Mouse (Mus musculus) embryo, embryonic 10.5 days (tissue): ENCODE measurements around the gene Car1.
"Not testable (repeated sequence)": the region's sequence is repeated elsewhere in the genome, so short reads cannot be mapped to it uniquely, and the experiment has no call there.

Source experiments
- DNase-seq: peaks from one replicate; pipeline ENCODE4 v3.0.0-alpha.2; 2015; ENCODE audit warnings: low spot score

Gene Car1

DNA sequence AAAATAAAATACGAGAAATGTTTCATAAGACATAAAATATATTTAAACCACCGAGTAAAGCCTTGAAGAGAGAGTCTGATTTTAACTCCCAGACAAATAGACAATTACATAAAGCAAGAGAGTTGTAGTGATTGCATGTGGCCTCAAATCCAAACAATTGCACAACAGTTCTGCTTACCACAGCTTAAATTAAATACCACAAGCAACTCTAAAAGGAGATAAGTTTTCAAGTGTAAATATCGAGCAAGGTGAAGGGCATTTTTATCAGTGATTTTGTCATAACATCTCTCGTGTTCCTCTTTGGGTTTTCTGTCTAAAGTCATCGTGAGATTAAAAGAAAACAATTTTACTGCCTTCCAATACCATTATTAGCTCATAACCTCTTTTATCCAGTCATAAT is 25.0 kb downstream of the Car1 start:
- not testable (repeated sequence) for DNase-seq

DNA sequence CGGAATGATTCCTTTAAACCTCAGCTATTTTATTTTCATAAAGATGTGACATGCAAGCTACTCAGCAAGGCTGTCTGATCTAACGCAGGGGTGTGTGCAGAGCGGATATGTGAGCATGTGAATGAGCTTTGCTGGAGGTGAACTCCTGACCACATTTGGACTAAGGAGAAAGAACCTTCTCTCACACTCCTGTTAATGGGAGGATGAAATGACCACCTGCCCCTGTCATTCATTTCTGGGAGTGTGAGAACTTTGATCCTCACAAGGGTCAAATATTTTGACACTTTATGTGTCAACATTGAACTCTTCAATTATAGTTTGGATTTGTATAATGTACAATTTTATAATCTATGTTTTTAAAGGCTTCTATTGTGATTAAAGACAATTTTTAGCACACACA is 25.8 kb downstream of the Car1 start:
- not testable (repeated sequence) for DNase-seq

DNA sequence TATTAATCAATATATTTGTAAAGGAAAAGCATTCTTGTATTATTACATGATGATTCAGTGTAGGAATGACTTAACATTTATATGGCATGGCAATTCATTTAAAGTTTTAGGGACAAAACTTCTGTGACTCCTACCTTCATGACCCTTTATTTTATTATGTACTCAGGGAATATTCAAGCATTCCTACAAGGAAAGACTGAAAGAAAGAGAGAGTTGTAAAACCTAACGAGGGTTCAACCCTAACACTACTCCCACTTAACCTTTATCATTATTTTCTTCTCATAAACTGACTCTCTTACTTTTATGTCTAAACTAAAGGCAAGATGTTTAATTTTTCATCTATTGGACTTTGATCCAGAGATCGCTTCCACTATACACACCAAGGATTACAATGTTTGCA is 28.0 kb downstream of the Car1 start:
- no peak for DNase-seq

DNA sequence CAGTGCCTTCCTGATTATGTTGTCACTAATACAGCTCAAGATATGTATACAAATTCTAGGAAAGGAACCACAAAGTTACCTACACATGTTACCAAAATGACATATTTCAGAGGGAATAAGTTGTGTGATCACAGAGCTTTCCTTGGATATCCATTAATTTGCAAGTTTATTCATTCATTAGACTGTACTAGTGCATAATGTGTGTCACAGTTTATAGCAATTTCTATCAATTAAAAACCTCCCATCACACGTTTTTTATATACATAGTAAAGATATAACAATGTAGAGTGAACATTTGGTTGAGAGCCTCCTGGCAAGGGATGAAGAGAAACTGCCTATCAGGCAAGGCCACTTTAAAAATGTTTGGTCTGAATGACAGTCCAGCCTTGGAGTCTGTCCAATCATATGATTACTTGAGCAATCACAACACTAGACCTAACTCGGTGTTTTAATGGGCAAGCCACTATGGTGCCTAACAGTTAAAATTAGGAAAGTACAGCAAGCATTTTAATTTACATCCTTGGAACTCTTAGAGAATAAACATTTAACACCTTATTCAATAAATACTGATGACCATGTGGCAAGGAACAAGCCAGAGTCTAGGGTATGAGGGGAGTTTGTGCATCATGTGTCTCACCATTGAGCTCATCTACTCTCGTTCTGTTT is 31.5 kb downstream of the Car1 start:
- DNase-seq: not testable (repeated sequence)

DNA sequence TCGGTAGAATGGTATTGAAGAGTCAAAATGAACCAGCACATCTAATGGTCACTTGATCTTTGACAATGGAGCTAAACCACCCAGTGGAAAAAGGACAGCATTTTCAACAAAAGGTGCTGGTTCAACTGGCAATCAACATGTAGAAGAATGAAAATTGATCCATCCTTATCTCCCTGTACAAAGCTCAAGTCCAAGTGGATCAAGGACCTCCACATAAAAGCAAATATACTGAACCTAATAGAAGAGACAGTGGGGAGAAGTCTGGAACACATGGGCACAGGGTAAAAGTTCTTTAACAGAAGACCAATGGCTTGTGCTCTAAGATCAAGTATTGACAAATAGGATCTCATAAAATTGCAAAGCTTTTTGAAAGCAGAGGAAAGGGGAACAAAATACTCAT is 33.6 kb downstream of the Car1 start:
- DNase-seq: not testable (repeated sequence)

DNA sequence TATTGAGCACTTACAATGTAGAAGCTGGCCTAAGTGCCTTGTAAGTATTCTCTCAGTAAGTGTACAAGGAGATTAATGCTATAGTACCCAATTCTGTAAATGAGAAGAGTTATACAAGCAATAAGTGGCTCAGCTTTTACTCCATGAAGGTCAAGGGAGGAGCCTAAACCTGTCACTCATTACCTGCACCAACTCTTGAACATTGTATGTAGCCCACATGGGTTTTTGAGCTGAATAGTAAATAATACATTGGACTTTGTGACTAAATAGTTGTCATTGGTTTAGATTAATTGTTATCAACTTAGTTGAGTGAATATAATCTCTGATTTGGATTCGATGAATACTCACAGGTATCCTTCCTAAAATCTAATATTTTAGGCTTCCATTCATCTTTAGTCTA is 35.7 kb downstream of the Car1 start:
- DNase-seq: not testable (repeated sequence)

DNA sequence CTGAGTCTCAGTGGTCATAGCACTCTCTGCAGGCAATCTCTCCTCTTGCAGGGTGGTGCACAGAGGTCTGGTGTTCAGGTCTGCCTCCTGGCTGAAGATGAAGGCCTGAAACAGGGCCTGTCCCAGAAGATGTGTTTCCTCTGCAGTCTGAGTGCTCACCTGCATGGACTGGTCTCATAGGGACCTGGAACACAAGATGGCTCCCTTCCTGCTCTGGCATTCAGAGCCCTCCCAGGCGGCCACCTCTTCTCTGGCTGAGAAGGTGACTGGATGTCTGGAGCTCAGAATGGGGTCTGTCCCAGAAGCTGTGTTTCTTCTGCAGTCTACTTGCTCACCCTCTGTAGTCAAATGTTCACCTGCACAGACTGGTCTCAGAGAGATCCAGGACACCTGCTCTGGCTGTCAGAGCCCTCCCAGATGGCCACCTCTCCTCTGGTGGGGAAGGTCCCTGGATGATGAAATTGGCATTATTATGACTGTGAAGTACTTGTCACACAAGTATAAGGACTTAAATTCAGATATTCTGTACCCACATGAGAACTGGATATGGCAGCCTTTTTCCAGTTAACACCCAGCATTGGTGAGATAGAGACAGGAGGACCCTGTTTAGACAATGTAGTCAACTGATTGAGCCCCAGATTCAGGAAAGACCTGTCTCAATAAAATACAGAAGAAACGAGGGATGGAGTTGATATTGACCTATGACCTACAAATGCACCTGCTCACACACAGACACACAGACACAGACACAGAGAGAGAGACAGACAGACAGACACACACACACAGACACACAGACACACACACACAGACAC is 43.2 kb downstream of the Car1 start:
- DNase-seq: no peak

DNA sequence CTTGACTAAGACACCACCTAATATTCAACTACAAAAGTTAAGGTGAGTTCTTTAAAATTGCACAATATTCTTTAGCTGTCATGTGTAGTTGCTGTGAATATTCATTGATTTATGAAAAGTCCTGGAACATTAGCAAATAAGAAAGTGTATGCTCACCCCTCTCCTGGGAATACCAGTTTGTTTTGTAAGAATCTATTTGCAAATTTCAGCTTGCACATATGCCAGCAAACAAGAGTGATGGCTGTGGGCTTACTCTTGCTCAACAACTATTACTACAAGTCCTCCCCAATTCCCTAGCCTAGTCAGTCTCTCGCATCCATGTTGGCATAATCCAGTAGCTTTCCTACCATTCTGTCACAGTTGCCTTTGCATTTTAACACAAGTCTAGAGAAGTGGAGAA is 52.5 kb downstream of the Car1 start:
- no peak for DNase-seq

DNA sequence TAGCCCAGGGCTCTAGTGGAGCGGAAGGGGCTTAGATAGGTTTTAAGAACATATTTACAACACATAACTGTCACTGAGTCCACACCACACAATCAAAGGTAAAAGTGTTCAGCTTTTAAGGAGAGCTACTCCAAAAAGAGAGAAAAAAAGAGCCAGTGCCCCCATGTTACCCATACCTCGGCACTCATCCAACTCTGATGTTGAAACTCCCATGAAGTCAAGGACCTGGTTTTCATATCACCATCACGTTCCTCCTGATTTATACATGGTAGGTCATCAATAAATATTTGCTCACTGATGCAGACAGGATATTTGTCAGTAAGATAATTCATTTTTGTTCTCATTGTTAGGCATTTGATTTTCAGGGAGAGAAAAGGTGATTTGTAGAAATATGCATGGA is 62.1 kb downstream of the Car1 start:
- DNase-seq: no peak

DNA sequence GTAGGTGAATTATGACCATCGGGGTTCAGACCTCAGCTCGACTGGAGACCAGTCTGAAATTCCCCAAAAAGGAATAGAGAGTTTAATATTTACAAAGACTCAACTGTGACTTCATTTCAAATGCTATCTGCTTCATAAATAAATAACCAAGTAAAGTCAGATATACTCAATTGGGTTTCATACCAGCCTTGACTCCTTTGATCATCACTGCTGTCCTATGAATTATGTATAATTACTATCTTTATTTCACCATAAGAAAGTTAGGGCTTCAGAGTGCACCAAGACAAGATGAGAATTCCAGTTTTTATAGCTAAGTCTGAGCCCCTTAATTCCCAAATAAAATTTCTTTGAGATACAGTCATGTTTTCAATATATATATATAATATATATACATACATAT is 69.9 kb downstream of the Car1 start:
- no peak for DNase-seq

DNA sequence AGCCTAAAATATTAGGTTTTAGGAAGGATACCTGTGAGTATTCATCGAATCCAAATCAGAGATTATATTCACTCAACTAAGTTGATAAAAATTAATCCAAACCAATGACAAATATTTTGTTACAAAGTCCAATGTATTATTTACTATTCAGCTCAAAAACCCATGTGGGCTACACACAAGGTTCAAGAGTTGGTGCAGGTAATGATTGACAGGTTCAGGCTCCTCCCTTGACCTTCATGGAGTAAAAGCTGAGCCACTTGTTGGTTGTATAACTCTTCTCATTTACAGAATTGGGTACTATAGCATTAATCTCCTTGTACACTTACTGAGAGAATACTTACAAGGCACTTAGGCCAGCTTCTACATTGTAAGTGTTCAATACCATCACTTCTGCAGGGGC is 80.7 kb downstream of the Car1 start:
- not testable (repeated sequence) for DNase-seq

DNA sequence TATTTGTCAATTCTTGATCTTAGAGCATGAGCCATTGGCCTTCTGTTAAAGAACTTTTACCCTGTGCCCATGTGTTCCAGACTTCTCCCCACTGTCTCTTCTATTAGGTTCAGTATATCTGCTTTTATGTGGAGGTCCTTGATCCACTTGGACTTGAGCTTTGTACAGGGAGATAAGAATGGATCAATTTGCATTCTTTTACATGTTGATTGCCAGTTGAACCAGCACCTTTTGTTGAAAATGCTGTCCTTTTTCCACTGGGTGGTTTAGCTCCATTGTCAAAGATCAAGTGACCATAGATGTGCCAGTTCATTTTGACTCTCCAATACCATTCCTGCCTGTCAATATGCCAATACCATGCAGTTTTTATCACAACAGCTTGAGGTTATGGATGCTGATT is 82.7 kb downstream of the Car1 start:
- DNase-seq: not testable (repeated sequence)
